Mouse (Mus musculus): ENCODE measurements around the gene Wapl. TPM values are rescaled to one million over a fixed set of nuclear protein-coding genes. Genes with fewer than 3 reads are reported as not detected.

Gene Wapl
- polyA plus RNA-seq, 1 experiment from 2014 or later = 38.8 TPM

DNA sequence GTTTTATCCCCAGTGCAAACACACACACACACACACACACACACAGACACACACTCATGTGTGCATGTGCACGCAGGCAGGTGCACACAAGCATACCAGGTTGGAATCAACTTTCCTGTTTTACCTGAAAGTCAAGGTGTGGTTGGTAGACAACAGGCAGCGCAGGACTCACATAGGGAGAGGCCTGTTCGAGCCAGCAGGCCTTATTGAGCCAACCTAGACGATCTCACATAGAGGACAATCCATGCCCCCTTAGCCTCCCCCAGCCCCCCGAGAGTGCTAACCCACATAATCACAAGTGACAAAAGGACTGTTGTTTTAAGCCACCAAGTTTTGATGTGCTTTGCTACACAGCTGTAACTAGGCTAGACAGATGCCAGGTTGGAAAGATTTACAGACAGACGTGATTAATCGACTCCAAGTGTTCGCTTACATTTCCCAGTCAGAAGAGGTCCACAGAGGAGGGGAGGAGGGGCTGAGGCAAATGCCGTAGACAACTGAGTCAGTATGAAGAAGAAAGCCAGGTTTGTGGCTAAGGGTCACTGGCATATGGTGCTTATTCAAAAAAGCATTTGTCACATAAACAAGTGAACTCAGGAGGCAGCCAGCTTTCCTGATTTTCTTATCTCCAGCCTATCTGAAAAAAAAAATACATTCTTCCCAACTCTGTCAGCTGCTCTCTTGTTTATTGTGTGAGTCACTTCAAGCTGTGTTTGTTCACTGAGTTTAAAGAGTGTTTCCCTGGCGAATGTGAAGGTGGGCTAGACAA is 90.2 kb downstream of the Wapl start:
- Histone ChIP-seq H3K27ac (ENCODE audit: low read depth, low read length) (no peak overlapping the region), H3K4me1 (replicated peaks; ENCODE audit: control insufficient read depth, insufficient read depth, low read length) (peaks cover 5% of the 10 kb centered on the region; the same call in 1 of the 2 replicates), H3K27me3 (replicated peaks; ENCODE audit: control insufficient read depth, insufficient read depth, low read length) (no peaks in the 10 kb centered on the region), H3K9ac (ENCODE audit: low read depth, low read length) (no peak overlapping the region), H3K36me3 (ENCODE audit: control insufficient read depth, insufficient read depth, low read length) (no peaks in the 10 kb centered on the region), H3K9me3 (ENCODE audit: control insufficient read depth, low read length) (no peaks in the 10 kb centered on the region), H3K4me3 (ENCODE audit: low read depth, low read length) (no peak overlapping the region), H3K4me2 (no peak overlapping the region)
- ATAC-seq (replicated peaks; ENCODE audit: low FRiP score) = no peak
- no peak for DNase-seq (ENCODE audit: low spot score)
- 55% methylated on average over 10 of the region's 10 CpGs for WGBS

DNA sequence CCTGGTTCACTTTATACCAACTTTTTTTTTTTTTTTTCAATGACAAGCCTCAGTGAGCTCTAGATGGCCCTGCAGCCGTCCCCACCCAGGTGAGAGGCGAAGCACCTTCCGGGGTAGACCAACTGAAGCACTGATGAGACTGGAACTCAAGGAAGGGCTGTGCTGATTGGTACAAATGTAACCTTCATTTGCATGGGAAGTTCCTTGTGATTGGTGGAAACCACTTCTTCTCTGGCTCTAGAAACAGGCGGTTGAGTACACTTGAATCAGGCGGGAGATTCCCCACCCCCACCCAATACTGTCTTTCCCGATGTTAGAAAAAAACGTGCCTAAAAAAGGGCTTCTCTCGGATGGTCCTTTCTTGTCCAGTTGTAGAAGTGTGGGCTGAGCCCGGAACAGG is 91.2 kb downstream of the Wapl start:
- Histone ChIP-seq H3K27me3 (replicated peaks; ENCODE audit: control insufficient read depth, insufficient read depth, low read length) (no peaks in the 10 kb centered on the region), H3K4me1 (replicated peaks; ENCODE audit: control insufficient read depth, insufficient read depth, low read length) (peaks cover 11% of the 10 kb centered on the region), H3K9ac (ENCODE audit: low read depth, low read length) (no peak overlapping the region), H3K4me3 (ENCODE audit: low read depth, low read length) (no peak overlapping the region), H3K36me3 (ENCODE audit: control insufficient read depth, insufficient read depth, low read length) (no peaks in the 10 kb centered on the region), H3K4me2 (no peak overlapping the region), H3K9me3 (ENCODE audit: control insufficient read depth, low read length) (no peaks in the 10 kb centered on the region), H3K27ac (ENCODE audit: low read depth, low read length) (no peak overlapping the region)
- ATAC-seq (replicated peaks; ENCODE audit: low FRiP score) (no peak), DNase-seq (ENCODE audit: low spot score) (no peak)
- WGBS = 80% methylated on average over 9 of the region's 9 CpGs

DNA sequence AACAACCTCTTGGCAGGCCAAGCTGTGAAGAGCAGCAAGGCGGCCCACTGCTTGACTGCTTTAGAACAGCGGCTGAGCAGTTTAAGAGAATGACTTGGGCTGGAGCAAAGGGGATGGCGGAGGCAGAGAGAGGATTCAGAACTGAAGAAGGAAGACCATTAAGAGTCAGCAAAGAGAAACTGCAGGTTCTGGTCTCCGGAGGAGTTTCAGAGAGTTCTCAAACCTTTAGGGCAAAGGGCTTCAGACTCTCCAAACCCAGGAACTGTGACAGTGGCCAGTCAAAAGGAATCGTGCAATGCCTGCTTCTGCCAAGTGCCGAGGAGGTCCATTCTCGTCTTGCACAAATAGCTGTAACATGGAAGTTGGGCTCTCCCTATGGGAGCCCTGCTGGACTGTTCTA is 91.7 kb downstream of the Wapl start:
- Histone ChIP-seq H3K36me3 (ENCODE audit: control insufficient read depth, insufficient read depth, low read length) (no peaks in the 10 kb centered on the region), H3K9ac (ENCODE audit: low read depth, low read length) (no peak overlapping the region), H3K27me3 (replicated peaks; ENCODE audit: control insufficient read depth, insufficient read depth, low read length) (no peaks in the 10 kb centered on the region), H3K9me3 (ENCODE audit: control insufficient read depth, low read length) (no peaks in the 10 kb centered on the region), H3K27ac (ENCODE audit: low read depth, low read length) (no peak overlapping the region), H3K4me2 (no peak overlapping the region), H3K4me3 (ENCODE audit: low read depth, low read length) (no peak overlapping the region), H3K4me1 (replicated peaks; ENCODE audit: control insufficient read depth, insufficient read depth, low read length) (peaks cover 11% of the 10 kb centered on the region)
- DNase-seq (ENCODE audit: low spot score) (no peak), ATAC-seq (replicated peaks; ENCODE audit: low FRiP score) (no peak)
- WGBS = 82% methylated on average over 7 of the region's 7 CpGs

DNA sequence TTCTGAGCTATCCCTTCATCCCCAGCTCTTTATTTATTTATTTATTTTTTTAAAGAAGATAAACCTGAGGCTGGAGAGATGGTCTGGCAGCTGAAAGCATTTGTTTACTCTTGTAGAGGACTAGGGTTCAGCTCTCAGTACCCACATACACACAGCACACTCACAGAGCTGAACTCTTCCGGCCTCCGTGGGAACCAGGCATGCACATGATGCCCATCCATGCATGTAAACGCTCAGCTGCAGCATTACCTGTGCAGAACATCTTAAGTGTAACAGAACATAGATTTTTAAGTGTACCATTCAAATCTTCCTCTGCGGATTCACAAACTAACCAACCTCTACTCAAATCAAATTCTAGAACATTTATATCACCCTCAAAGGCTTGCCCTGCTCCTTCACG is 92.5 kb downstream of the Wapl start:
- DNase-seq (ENCODE audit: low spot score) = no peak
- WGBS = 90% methylated on average over 5 of the region's 5 CpGs
- no peak overlapping the region for H3K4me3 ChIP-seq (ENCODE audit: low read depth, low read length)
- no peak overlapping the region for H3K9ac ChIP-seq (ENCODE audit: low read depth, low read length)
- H3K9me3 ChIP-seq (ENCODE audit: control insufficient read depth, low read length) = no peaks in the 10 kb centered on the region
- ATAC-seq (replicated peaks; ENCODE audit: low FRiP score) = no peak
- no peak overlapping the region for H3K27ac ChIP-seq (ENCODE audit: low read depth, low read length)
- no peaks in the 10 kb centered on the region for H3K27me3 ChIP-seq (replicated peaks; ENCODE audit: control insufficient read depth, insufficient read depth, low read length)
- peaks cover 11% of the 10 kb centered on the region for H3K4me1 ChIP-seq (replicated peaks; ENCODE audit: control insufficient read depth, insufficient read depth, low read length)
- H3K36me3 ChIP-seq (ENCODE audit: control insufficient read depth, insufficient read depth, low read length) = no peaks in the 10 kb centered on the region
- H3K4me2 ChIP-seq = no peak overlapping the region

DNA sequence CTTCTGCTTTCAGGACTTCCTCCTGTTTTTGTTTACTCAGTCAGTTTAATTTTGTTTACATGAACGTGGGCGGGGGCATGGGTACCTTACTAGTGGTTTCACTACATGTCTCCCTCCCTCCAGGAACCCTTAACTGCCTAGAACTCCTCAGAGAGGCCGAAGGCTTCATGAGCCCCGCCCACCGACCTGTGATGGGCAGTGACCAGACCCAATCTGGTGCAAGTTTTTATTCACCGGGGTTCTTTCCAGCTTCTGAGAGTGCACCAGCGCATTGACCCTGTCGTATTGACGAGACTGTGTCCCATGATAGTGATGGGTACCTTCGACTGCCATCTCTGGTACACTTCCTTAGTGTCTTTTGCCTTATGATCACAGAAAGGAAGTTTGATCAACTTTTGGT is 94.6 kb downstream of the Wapl start:
- Histone ChIP-seq H3K4me2 (peak overlapping the region; percentile 99), H3K27me3 (replicated peaks; ENCODE audit: control insufficient read depth, insufficient read depth, low read length) (no peaks in the 10 kb centered on the region), H3K4me1 (replicated peaks; ENCODE audit: control insufficient read depth, insufficient read depth, low read length) (peaks cover 11% of the 10 kb centered on the region), H3K9ac (ENCODE audit: low read depth, low read length) (no peak overlapping the region), H3K27ac (ENCODE audit: low read depth, low read length) (no peak overlapping the region; the same call in 1 of the 2 replicates), H3K4me3 (ENCODE audit: low read depth, low read length) (peak overlapping the region; percentile 66), H3K9me3 (ENCODE audit: control insufficient read depth, low read length) (no peaks in the 10 kb centered on the region), H3K36me3 (ENCODE audit: control insufficient read depth, insufficient read depth, low read length) (no peaks in the 10 kb centered on the region)
- DNase-seq (ENCODE audit: low spot score) (peak; percentile 79), ATAC-seq (replicated peaks; ENCODE audit: low FRiP score) (peak; percentile 78)
- under 1% methylated on average over 10 of the region's 10 CpGs for WGBS

DNA sequence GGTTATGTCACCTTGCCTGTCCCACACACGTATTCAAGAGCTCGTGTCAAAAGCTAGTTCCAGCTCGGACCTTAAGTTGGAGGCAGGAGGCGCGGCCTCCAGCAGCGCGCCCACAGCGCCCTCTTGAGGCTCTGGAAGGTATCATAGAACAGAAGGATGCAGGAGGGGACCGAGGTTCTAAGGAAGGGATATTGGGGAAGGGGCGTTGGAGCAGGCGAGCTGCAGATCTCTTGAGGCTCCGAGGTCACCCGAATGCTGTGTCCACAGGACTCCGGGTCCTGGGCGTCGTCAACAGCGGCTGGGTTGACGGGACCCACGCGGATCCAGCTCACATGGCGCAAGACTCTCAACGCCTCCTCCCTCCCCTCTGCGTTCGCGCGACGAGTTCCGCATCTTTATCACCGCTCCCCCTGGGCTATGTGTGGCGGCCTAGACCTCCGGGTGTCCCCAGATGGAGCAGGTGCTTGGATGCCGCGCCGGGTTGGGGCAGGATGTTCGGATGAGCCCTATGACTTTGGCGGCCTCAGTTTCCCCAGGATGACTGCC is 95.4 kb downstream of the Wapl start:
- Histone ChIP-seq H3K4me3 (ENCODE audit: low read depth, low read length) (peak overlapping the region; percentile 66), H3K27ac (ENCODE audit: low read depth, low read length) (0 out of 2 replicates have a peak overlapping the region, but pooled peaks have one; percentile 16), H3K36me3 (ENCODE audit: control insufficient read depth, insufficient read depth, low read length) (no peaks in the 10 kb centered on the region), H3K4me1 (replicated peaks; ENCODE audit: control insufficient read depth, insufficient read depth, low read length) (peaks cover 11% of the 10 kb centered on the region), H3K9me3 (ENCODE audit: control insufficient read depth, low read length) (no peaks in the 10 kb centered on the region), H3K9ac (ENCODE audit: low read depth, low read length) (peak overlapping the region; percentile 60), H3K27me3 (replicated peaks; ENCODE audit: control insufficient read depth, insufficient read depth, low read length) (no peaks in the 10 kb centered on the region), H3K4me2 (peak overlapping the region; percentile 99)
- WGBS = under 1% methylated on average over 36 of the region's 36 CpGs
- DNase-seq (ENCODE audit: low spot score) (peak; percentile 83), ATAC-seq (replicated peaks; ENCODE audit: low FRiP score) (peak; percentile 70)

DNA sequence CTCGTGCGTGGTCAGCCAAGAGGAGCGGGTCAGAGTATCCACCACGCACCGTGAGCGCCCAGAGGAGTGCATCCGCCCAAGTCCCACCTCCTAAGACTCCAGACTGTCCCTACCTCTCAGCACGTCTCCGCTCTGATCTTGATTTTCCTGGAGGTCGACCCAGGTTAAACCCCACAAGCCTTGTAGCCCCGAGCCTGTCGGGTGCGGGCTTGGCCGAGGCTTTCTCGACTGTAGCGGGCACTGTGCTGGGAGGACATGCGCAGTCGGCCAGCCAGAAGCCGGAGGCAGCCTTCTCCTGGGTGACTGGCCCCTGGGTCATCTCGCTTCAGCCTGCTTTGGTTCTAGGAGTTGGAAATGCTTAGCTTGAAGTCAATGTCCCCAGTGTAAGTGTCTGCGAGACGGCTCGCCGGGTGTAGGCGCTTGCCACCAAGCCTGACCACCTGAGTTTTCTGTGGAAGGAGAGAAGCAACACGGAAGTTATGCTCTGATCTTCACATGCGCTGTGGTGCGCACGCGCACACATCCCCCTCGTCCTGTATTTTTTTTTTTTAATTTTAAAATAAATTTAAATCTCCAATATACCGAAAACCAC is 95.9 kb downstream of the Wapl start:
- Histone ChIP-seq H3K4me2 (peak overlapping the region; percentile 99), H3K9ac (ENCODE audit: low read depth, low read length) (peak overlapping the region; percentile 60), H3K36me3 (ENCODE audit: control insufficient read depth, insufficient read depth, low read length) (no peaks in the 10 kb centered on the region), H3K27me3 (replicated peaks; ENCODE audit: control insufficient read depth, insufficient read depth, low read length) (no peaks in the 10 kb centered on the region), H3K4me1 (replicated peaks; ENCODE audit: control insufficient read depth, insufficient read depth, low read length) (peaks cover 11% of the 10 kb centered on the region), H3K27ac (ENCODE audit: low read depth, low read length) (0 out of 2 replicates have a peak overlapping the region, but pooled peaks have one; percentile 16), H3K9me3 (ENCODE audit: control insufficient read depth, low read length) (no peaks in the 10 kb centered on the region), H3K4me3 (ENCODE audit: low read depth, low read length) (peak overlapping the region; percentile 66)
- ATAC-seq (replicated peaks; ENCODE audit: low FRiP score) = peak; percentile 64
- DNase-seq (ENCODE audit: low spot score) = peak; percentile 77
- 15% methylated on average over 32 of the region's 32 CpGs for WGBS

DNA sequence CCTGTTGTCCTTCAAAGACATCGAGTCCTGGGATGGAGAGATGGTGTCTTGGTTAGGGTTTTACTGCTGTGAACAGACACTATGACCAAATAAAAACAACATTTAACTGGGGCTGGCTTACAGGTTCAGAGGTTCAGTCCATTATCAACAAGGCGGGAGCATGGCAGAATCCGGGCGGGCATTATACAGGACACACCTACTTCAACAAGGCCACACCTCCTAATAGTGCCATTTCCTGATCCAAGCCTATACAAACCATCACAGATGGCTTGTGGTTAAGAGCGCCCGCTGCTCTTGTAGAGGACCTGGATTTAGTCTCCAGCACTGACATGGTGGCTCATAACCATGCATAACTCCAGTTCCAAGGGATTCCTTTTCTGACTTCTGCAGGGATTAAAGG is 96.7 kb downstream of the Wapl start:
- H3K4me1 ChIP-seq (replicated peaks; ENCODE audit: control insufficient read depth, insufficient read depth, low read length) = peaks cover 11% of the 10 kb centered on the region
- ATAC-seq (replicated peaks; ENCODE audit: low FRiP score) (no peak), DNase-seq (ENCODE audit: low spot score) (no peak)
- H3K4me2 ChIP-seq = peak overlapping the region; percentile 99
- H3K27me3 ChIP-seq (replicated peaks; ENCODE audit: control insufficient read depth, insufficient read depth, low read length) = no peaks in the 10 kb centered on the region
- H3K36me3 ChIP-seq (ENCODE audit: control insufficient read depth, insufficient read depth, low read length) = no peaks in the 10 kb centered on the region
- no peak overlapping the region for H3K4me3 ChIP-seq (ENCODE audit: low read depth, low read length)
- no peak overlapping the region for H3K9ac ChIP-seq (ENCODE audit: low read depth, low read length)
- H3K27ac ChIP-seq (ENCODE audit: low read depth, low read length) = no peak overlapping the region
- 69% methylated on average over 6 of the region's 6 CpGs for WGBS
- no peaks in the 10 kb centered on the region for H3K9me3 ChIP-seq (ENCODE audit: control insufficient read depth, low read length)
